Mouse (Mus musculus) megakaryocyte, embryonic 14.5 days (primary cell): Measurements from ENCODE around the gene Mbd3.

ENCODE experiments used
- FLI1 ChIP-seq: IDR thresholded peaks from 2 replicates; pipeline ENCODE4 v1.6.1; 2012; ENCODE audit warnings: low read length, inconsistent platforms, mixed read lengths
- GATA1 ChIP-seq: IDR thresholded peaks from 3 replicates; pipeline ENCODE4 v1.6.1; 2012; ENCODE audit warnings: mixed read lengths, low read length, inconsistent platforms, borderline replicate concordance

DNA sequence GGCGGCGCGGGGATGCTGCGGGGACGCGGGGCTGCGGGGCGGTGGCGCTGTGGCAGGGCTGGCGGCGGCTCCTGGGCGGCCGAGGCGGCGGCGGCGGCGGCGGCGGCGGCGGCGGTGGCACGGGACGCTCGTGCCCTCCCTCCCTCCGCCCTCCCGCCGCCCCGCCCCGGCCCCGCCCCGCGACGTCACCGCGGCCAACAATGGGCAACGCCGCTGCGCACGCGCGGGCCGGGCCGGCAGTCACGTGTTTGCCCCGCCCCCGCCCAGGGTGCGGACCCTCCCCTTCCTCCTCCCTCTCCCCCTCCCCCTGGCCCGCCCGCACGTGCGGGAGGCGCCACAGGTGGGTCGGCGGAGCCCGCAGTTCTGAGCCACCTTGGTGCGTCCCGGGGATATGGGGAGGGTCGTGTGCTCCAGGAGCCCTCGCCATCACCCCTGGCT, 11.8 kb downstream of the Mbd3 start, which contains the start of gene Mex3d:
- TF ChIP-seq GATA1 (no peak), FLI1 (no peak)
